Mouse (Mus musculus) naive thymus-derived CD4-positive, alpha-beta T cell, adult 5 months (primary cell): ENCODE measurements around the gene Ptprg. TPM values are rescaled to one million over a fixed set of nuclear protein-coding genes. Genes with fewer than 3 reads are reported as not detected.

Experiments used
- polyA plus RNA-seq: library from polyadenylated mRNA; unstranded; fragments of 100-300 nt; shearing (Covaris generic); gene quantifications from one replicate; pipeline ENCODE4 v1.2.1, GENCODE M21; 2017

Gene Ptprg
- not detected for polyA plus RNA-seq

DNA sequence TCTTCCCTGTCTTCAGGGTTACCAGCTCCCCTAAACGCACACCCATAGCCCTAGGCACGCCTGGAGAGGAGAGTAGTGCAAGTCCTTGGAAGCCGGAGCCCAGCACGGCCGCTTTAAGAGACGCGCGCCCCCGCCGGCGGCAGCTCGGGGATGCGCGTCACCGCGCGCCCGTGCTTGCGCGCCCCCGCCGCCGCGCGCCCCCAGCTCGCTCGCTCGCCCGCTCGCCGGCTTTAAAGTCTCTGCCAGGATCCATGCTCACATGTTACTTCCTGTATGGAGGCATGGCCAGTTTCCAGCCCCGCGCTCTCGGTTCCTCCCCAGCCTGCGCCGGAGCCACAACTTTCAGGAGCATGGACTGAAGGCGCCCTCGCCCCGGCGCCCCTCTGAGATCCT lies at the start of gene Ptprg:
Gene Ptprg (plus strand): TSS at position 260 of the 393 bp plus-strand sequence.

DNA sequence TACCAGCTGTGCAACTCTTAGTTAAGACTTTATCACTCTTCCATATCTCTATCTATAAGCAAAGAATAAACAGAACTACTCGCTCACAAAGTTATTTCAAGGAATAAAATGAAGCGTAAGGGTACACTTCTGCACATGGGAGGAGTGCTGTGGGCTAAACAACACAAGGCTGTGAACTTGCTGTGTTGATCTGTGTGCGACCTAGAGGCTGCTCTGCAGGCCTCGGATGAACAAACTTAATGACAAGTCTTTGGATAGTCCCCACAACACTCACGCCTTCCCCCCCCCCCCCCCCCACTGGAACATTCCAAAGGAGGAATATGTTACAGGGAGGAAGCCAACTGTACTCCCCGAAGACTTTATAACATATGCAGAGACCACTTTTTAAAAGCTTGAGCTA lies 730.3 kb downstream of the Ptprg start, which contains the start of gene Gm49355:
Gene Gm49355 (plus strand): TSS at position 336 of the 400 bp plus-strand sequence.

DNA sequence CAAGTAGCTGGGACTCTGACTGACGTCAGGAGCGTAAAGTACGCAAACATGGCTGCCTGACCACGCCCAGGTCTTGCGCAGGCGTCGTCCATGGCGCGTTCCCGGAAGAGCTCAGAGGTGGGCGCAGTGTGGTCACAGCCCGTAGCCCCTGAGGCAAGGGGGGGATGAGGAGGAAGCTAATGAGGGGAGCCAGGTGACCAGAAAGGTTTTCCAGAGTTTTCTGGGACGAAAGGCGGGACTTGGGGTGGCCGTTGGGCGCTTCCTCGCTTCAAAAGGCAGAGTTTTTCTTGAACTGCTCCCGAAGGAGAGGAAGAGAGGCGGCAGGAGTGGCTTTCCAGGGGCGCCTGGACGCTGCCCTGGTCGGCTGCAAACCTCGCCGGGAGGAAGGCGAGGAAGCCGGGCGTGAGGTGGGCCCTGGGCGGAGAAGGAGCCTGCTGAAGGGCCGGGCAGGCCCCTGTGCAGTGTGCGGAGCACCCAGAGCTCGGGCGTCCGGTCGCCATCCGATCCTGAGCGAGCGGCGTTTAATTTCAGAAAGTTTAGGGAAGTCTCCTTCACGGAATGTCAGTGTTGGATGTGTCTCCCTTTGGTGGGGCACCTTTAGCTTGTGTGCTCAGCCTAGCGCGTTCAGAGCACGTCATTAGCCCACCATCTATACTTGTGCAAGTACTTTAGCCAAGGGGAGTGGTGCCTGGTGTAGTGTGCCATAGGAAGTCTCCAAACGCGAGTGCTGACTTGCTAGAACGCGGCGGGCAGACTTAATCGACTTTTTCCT lies 731.0 kb downstream of the Ptprg start, which contains the start of gene 3830406C13Rik:
Gene 3830406C13Rik (plus strand): TSS at position 33 of the 772 bp plus-strand sequence.

Other genes with a start within 250 kb of the Ptprg start
- gene Gm3839, start 196.8 kb upstream of the Ptprg start, polyA plus RNA-seq, result 1.3 TPM